Mouse (Mus musculus): ENCODE data around the gene Pom121l2. TPM values are rescaled to one million over a fixed set of nuclear protein-coding genes. Genes with fewer than 3 reads are reported as not detected.

Gene Pom121l2
- total RNA-seq, 2 experiments from 2014 or later = 0.18 TPM; not detected in 1

- Histone ChIP-seq H3K27ac (no peak overlapping the region), H3K4me3 (peak overlapping the region; percentile 39)
- TF ChIP-seq CTCF (conservative IDR thresholded peaks at IDR 0.05) = no peak
- DNase-seq (ENCODE audit: low spot score in 2 of 2) = no peak
These were observed 15.8 kb downstream of the Pom121l2 start for GRCm38 (mm10) chr13:21996840-21997185.

GRCm38 (mm10) chr13:21997201-21997820 lies 16.3 kb downstream of the Pom121l2 start:
- TF ChIP-seq CTCF (conservative IDR thresholded peaks at IDR 0.05) = no peak
- no peak for DNase-seq (ENCODE audit: low spot score in 2 of 2)
- H3K27ac ChIP-seq = no peak overlapping the region
- peak overlapping the region; percentile 39; the same call in 1 of the 2 replicates for H3K4me3 ChIP-seq

GRCm38 (mm10) chr13:21997821-21998220 lies 16.8 kb downstream of the Pom121l2 start:
- no peak overlapping the region for H3K27ac ChIP-seq
- no peak for DNase-seq (ENCODE audit: low spot score in 2 of 2)
- no peak for TF ChIP-seq CTCF (conservative IDR thresholded peaks at IDR 0.05)
- H3K4me3 ChIP-seq = no peak overlapping the region

- no peak for TF ChIP-seq CTCF (conservative IDR thresholded peaks at IDR 0.05)
- no peak for DNase-seq (ENCODE audit: low spot score in 2 of 2)
- Histone ChIP-seq H3K27ac (no peak overlapping the region), H3K4me3 (no peak overlapping the region)
These were observed 17.4 kb downstream of the Pom121l2 start for GRCm38 (mm10) chr13:21998412-21998811.

GRCm38 (mm10) chr13:21999147-21999546 lies 18.2 kb downstream of the Pom121l2 start:
- Histone ChIP-seq H3K4me3 (no peak overlapping the region), H3K27ac (no peak overlapping the region)
- DNase-seq (ENCODE audit: low spot score in 2 of 2) = no peak
- TF ChIP-seq CTCF (conservative IDR thresholded peaks at IDR 0.05) = no peak

GRCm38 (mm10) chr13:22001346-22001745 lies 20.4 kb downstream of the Pom121l2 start:
- TF ChIP-seq CTCF (conservative IDR thresholded peaks at IDR 0.05) = no peak
- no peak for DNase-seq (ENCODE audit: low spot score in 2 of 2)
- Histone ChIP-seq H3K4me3 (no peak overlapping the region), H3K27ac (no peak overlapping the region)

GRCm38 (mm10) chr13:22001823-22002222 lies 20.8 kb downstream of the Pom121l2 start:
- TF ChIP-seq CTCF (conservative IDR thresholded peaks at IDR 0.05) = no peak
- no peak for DNase-seq (ENCODE audit: low spot score in 2 of 2)
- H3K4me3 ChIP-seq = no peak overlapping the region
- H3K27ac ChIP-seq = no peak overlapping the region

GRCm38 (mm10) chr13:22005605-22006333 lies 24.8 kb downstream of the Pom121l2 start:
- H3K27ac ChIP-seq = no peak overlapping the region
- H3K4me3 ChIP-seq = peak overlapping the region; percentile 41
- no peak for TF ChIP-seq CTCF (conservative IDR thresholded peaks at IDR 0.05)
- no peak for DNase-seq (ENCODE audit: low spot score in 2 of 2)

- TF ChIP-seq CTCF (conservative IDR thresholded peaks at IDR 0.05) = no peak
- no peak for DNase-seq (ENCODE audit: low spot score in 2 of 2)
- H3K27ac ChIP-seq = no peak overlapping the region
- peak overlapping the region; percentile 41 for H3K4me3 ChIP-seq
These were observed 25.5 kb downstream of the Pom121l2 start for GRCm38 (mm10) chr13:22006334-22007120.

- Histone ChIP-seq H3K27ac (no peak overlapping the region), H3K4me3 (peak overlapping the region; percentile 41; the same call in 1 of the 2 replicates)
- no peak for TF ChIP-seq CTCF (conservative IDR thresholded peaks at IDR 0.05)
- DNase-seq (ENCODE audit: low spot score in 2 of 2) = no peak
These were observed 26.1 kb downstream of the Pom121l2 start for GRCm38 (mm10) chr13:22007121-22007510.

GRCm38 (mm10) chr13:22007872-22008271 lies 26.9 kb downstream of the Pom121l2 start:
- Histone ChIP-seq H3K27ac (no peak overlapping the region), H3K4me3 (no peak overlapping the region)
- no peak for TF ChIP-seq CTCF (conservative IDR thresholded peaks at IDR 0.05)
- no peak for DNase-seq (ENCODE audit: low spot score in 2 of 2)

GRCm38 (mm10) chr13:22008707-22009106 lies 27.7 kb downstream of the Pom121l2 start:
- Histone ChIP-seq H3K27ac (no peak overlapping the region), H3K4me3 (no peak overlapping the region)
- TF ChIP-seq CTCF (conservative IDR thresholded peaks at IDR 0.05) = no peak
- DNase-seq (ENCODE audit: low spot score in 2 of 2) = no peak

GRCm38 (mm10) chr13:22009642-22010041 lies 28.6 kb downstream of the Pom121l2 start, which contains the start of gene Prss16:
TSS of gene Prss16 (minus strand) at chr13:22009742.
- H3K27ac ChIP-seq = no peak within 1 kb of the TSS
- no peak for DNase-seq (ENCODE audit: low spot score in 2 of 2)

More at GRCm38 (mm10) chr13:22009642-22010041, 28.6 kb downstream of the Pom121l2 start, which contains the start of gene Prss16:
- no peak for TF ChIP-seq CTCF (conservative IDR thresholded peaks at IDR 0.05)
- no peak within 1 kb of the TSS for H3K4me3 ChIP-seq

Data from layer of hippocampus, adult 2 months (tissue).